Mouse (Mus musculus): ENCODE data around the gene Tmem236. TPM values are rescaled to one million over a fixed set of nuclear protein-coding genes. Genes with fewer than 3 reads are reported as not detected.
"Not testable (repeated sequence)": the region's sequence is repeated elsewhere in the genome, so short reads cannot be mapped to it uniquely, and the experiment has no call there.

The Tmem236 gene
- total RNA-seq, 2 experiments from 2014 or later: 0.07 to 0.13 TPM

DNA sequence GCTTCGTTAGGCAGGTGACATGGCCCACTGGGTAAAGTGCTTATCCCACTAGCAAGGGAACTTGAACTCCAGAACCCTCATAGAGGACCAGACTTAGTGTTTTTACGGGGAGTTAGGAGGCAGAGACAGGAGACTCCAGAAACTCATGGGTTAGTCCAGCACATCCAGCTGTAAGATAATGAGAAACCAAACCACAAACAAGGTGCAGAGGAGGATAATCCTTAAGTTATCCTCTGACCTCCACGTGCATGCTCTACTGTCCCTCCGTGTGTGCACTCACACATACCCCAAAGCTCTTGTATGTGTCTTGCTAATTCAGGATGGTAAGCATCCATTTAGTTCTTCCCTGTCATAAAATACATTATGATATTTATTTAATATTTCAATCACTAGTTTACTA, 17.3 kb downstream of the Tmem236 start:
- DNase-seq: no peak

GRCm38 (mm10) chr2:14192046-14192445, 17.7 kb downstream of the Tmem236 start:
- no peak for DNase-seq

GRCm38 (mm10) chr2:14198325-14198903, 24.1 kb downstream of the Tmem236 start:
- DNase-seq: not testable (repeated sequence)

GRCm38 (mm10) chr2:14199621-14200020, 25.3 kb downstream of the Tmem236 start:
- no peak for DNase-seq

DNA sequence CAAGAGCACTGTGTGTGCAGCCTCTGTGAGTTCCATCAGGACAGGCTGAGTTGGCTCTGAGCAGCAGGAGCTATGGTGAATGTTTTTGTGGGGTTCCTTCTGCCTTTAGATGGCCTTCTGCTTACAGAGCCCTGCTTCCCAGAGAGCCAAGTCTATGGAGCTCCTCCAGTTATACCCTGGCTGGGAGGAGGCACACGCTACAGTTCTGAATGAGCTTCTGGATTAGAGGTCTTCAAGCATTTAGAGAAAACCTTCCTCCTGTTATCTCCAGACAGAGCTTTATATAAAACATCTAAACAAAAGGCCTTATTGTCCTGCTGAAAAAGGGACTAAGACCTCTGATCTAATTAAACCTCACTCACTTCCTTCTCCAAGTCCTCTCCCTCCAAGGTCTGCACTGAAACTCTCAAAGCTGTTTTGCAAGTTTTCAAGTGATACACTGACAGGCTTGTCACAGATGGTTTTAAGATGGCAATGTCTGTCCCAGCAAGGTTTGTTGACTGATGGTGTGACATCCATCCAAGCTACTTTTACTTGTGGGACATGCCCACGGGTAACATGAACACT, 26.6 kb downstream of the Tmem236 start:
- DNase-seq: not testable (repeated sequence)

DNA sequence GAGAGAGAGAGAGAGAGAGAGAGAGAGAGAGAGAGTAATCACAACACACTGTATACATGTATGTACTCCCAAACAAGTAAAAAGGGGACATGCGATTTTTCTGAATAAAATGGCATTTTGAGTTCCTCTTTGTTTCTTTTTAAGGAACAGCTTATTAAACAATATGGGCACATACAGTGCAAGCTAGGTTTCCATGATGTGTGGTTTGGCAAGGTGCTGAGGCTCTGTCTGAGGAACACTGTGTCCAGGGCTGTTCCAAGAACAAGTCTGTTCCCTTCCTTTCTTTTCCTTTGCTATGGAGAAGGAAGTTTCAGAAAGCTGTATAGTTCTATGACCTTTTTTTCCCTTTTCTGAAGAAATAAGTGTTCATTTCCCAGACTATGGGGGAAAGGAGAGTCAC, 30.0 kb downstream of the Tmem236 start:
- DNase-seq: no peak

GRCm38 (mm10) chr2:14206798-14207197, 32.5 kb downstream of the Tmem236 start:
- DNase-seq: no peak

DNA sequence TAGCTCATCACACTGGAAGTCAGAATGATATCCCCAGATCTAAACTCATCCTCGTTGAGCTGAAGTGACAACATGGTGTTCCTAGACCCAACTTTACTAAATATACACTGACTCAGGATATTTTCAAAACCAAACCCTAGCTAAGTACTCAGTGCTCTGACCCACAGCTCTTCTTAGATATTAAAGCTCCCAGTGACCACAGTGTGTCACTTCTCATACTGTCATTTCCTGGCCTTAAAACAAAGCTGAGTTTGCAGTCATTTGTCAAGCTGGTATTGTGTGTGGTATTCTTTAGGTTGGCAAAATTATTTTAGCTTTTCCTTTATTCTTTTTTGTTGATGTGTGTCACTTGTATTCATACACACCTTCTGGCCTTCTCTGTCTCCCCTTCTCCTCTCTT, 36.4 kb downstream of the Tmem236 start:
- DNase-seq: no peak

DNA sequence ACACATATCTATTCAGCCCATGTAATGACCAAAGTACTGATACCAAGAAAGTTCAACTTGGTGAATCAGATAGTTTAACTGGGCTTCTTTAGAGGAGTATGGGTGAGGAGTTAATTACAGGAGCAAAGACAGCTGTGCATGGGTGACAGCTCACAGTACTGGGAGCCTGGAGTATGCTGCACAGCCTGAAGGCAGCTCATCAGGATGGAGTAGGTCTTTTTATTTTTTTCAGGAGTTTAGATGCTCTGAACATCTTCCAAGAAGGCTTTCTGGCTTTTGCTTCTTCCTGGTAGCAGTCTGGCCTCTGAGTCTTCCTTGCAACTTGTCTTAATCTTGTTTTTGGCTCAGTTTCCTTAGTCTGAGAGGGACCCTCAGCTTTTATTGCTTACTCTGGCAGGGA, 37.3 kb downstream of the Tmem236 start:
- DNase-seq: no peak

GRCm38 (mm10) chr2:14214764-14215163, 40.4 kb downstream of the Tmem236 start:
- DNase-seq: no peak

DNA sequence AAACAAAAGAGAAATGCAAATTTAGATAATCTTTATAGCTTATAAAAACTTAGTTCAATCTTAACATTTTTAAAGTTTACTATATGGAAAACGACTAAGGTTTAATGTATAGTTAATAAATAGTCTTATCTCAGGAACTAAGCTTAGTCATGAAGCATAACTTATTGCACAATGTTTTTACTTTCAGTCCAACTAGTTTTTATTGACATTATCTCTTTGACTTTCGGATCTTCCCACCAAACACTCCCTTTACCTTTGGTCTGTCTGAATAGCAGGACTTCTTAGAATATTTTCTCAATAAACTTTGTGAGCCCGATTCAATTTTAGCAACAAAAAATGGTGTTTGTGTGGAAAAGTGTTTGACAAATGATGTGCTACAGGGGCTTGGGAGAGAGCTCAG, 42.3 kb downstream of the Tmem236 start:
- no peak for DNase-seq

GRCm38 (mm10) chr2:14218126-14218525, 43.8 kb downstream of the Tmem236 start:
- DNase-seq: no peak

DNA sequence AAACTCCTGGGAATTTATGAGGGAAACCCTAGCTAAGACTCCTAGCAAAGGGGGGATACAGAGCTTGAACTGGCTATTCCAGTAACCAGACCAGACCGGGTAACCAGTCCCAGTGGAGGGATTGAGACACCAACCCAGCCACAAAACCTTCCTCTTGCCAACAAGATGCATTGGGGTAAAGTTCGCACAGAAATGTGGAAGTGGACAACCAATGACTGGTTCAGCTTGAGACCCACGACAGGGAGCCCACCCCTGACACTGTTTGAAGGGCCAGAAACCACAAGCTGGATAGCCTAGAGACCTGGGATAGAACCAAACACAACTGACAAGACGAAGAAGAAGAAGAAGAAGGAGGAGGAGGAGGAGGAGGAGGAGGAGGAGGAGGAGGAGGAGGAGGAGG, 50.1 kb downstream of the Tmem236 start:
- DNase-seq: no peak

GRCm38 (mm10) chr2:14228495-14228894, 54.2 kb downstream of the Tmem236 start:
- DNase-seq: no peak

DNA sequence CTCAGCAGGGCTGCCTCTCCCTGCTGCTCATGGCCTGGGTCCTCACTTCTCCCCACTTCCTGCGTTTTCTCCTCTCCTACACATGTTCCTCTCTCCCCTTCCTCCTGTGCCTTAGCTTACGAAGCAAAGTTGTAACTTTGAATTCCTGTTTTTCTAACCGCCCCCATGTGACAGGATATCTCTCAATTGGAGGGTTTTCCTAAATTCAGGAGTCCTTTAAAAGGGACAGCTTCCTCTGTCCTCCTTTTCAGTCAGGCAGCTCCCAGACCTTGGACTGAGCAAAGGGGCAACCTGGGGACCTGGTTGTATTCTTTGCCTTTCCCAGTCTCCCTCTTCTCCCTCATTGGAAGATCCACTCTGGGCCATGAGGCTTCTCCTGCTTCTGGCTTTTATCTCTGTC, 54.8 kb downstream of the Tmem236 start, which contains the start of gene Mrc1:
Gene Mrc1 (plus strand): TSS at position 244 of the 400 bp plus-strand sequence.
- no peak for DNase-seq

DNA sequence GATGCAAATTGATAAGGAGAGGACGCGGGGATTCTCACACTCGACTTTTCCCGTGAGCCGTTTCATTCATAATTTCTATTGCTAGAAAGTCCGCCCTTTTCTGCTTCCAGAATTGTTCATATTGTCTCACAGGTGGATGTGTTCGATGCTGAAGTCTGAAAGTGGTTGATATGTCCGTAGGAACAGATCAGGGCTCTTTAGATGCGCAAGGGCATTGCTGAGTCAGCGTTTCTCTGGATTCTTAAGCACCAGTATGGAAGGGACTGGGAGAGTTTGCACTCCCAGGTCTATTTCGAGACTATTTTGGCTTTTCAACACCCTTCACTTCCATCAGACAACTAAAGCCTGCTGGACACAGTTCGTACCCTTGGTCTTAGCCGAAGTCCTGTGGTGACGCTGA, 55.7 kb downstream of the Tmem236 start:
- DNase-seq: no peak

DNA sequence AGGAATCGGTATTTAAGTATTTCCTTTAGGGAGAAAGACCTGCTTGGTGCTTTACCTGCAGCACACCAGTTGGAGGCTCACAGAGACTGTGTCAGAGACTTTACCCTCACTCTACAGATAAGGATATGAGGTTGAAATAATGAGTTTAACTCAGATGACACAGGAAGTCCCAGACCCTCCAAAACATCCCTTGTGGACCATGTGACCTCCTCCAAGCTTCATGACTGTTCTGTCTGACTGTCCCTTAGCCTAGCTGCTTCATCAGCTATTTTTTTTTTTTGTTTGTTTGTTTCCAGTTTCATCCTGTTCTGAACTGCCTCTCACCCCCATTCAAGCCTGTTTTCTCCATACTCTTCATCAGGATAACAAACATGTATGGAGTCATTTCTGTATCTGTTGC, 58.6 kb downstream of the Tmem236 start:
- DNase-seq: no peak

DNA sequence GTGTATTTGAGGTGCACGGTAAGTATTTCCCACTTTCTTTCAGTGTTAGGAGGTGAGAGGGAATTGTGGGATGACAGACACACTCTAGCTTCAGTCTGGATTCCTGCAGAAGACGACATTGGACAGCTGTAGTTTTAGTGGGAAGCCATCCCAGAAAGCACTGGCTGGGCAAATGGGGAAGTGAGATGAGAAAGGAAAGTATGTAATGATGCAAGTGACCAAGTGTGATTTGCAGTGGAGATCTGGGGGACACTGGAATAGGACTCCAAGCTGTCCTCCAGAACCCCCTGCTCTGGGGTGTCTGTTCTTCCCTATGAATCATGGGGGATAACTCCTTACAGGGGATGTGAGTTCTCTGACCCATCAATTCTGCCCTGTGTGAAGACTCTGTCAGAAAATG, 59.7 kb downstream of the Tmem236 start:
- DNase-seq: no peak

- DNase-seq: no peak
Measured at GRCm38 (mm10) chr2:14235319-14235718, 61.0 kb downstream of the Tmem236 start.

- no peak for DNase-seq
Measured at GRCm38 (mm10) chr2:14236920-14237319, 62.6 kb downstream of the Tmem236 start.

GRCm38 (mm10) chr2:14237723-14238122, 63.4 kb downstream of the Tmem236 start:
- DNase-seq: no peak

DNA sequence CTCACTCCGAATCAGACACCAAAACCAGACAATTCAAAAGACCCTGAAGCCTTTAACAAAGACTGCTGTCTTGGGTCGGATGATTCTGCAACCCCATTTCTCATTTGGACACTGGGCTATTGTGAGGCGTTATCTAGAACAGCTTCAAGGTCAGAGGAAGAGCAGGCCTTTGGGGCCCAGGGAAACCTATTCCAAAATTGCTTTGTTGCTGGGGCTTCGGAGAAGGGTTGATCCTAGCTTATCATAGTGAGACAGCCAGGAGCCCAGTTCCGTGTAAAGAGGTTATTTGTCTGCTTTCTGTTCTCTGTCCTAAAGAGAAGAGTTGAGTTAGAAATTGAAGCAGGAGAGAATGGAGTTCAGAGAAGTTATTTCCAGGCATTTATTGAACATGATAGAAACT, 64.8 kb downstream of the Tmem236 start:
- DNase-seq: peak; percentile 8 to 23

- DNase-seq: no peak
Measured at GRCm38 (mm10) chr2:14244157-14244556, 69.8 kb downstream of the Tmem236 start.

- no peak for DNase-seq
Measured at GRCm38 (mm10) chr2:14244668-14245067, 70.3 kb downstream of the Tmem236 start.

All from adrenal gland, postnatal 36 days (tissue).